Mouse (Mus musculus) MEL (cell line): ENCODE measurements around the gene Erbin. TPM values are rescaled to one million over a fixed set of nuclear protein-coding genes. Genes with fewer than 3 reads are reported as not detected.

ENCODE experiments used
- DNase-seq: peaks from one replicate; pipeline ENCODE4 v3.0.0; 2011; ENCODE audit warnings: low read depth, low spot score
- H3K27ac ChIP-seq: 2 replicates; pipeline ENCODE4 v1.5.1; 2012; ENCODE audit warnings: low read depth, mild to moderate bottlenecking, control low read depth, low read length, moderate library complexity; ENCODE audit not compliant: control insufficient read depth
- H3K27me3 ChIP-seq, 2 experiments: fragments of 150-350 bp in 1 of 2; sonication (generic) in 1 of 2; 2 replicates each; pipeline ENCODE4 v1.6.1; 2012; ENCODE audit warnings: low read length in 2 of 2, mild to moderate bottlenecking in 2 of 2, improper control_type of control experiment in 1 of 2, moderate library complexity in 1 of 2; ENCODE audit not compliant: insufficient read depth in 2 of 2, control insufficient read depth in 1 of 2
- H3K36me3 ChIP-seq, 2 experiments: 2 replicates each; pipeline ENCODE4 v1.6.1; 2012 to 2014; ENCODE audit warnings: low read length in 2 of 2, improper control_type of control experiment in 1 of 2, inconsistent platforms in 1 of 2, mild to moderate bottlenecking in 1 of 2; ENCODE audit not compliant: insufficient read depth in 2 of 2, control insufficient read depth in 1 of 2
- H3K4me1 ChIP-seq, 2 experiments: fragments of 150-350 bp in 1 of 2; sonication (generic) in 1 of 2; 2 replicates each; pipeline ENCODE4 v1.6.1; 2012; ENCODE audit warnings: low read length in 2 of 2, improper control_type of control experiment in 1 of 2, mild to moderate bottlenecking in 1 of 2; ENCODE audit not compliant: insufficient read depth in 2 of 2, control insufficient read depth in 1 of 2
- H3K4me3 ChIP-seq, 2 experiments: fragments of 150-350 bp in 1 of 2; sonication (generic) in 1 of 2; 2 replicates each; pipeline ENCODE4 v1.5.1; 2012; ENCODE audit warnings: low read depth in 2 of 2, low read length in 2 of 2, mild to moderate bottlenecking in 2 of 2, moderate library complexity in 2 of 2, control low read depth in 1 of 2, improper control_type of control experiment in 1 of 2; ENCODE audit not compliant: control insufficient read depth in 1 of 2, insufficient read depth in 1 of 2
- H3K79me2 ChIP-seq: 2 replicates; pipeline ENCODE4 v1.6.1; 2012; ENCODE audit warnings: mild to moderate bottlenecking, low read length, moderate library complexity; ENCODE audit not compliant: control insufficient read depth, poor library complexity, insufficient read depth
- H3K9ac ChIP-seq: 2 replicates; pipeline ENCODE4 v1.6.1; 2012; ENCODE audit warnings: low read depth, mild to moderate bottlenecking, control low read depth, low read length, moderate library complexity; ENCODE audit not compliant: control insufficient read depth, poor library complexity, severe bottlenecking
- H3K9me3 ChIP-seq: fragments of 150-350 bp; sonication (generic); replicated peaks from 2 replicates; pipeline ENCODE4 v1.6.1; 2012; ENCODE audit warnings: mild to moderate bottlenecking, low read length, improper control_type of control experiment, moderate library complexity; ENCODE audit not compliant: insufficient read depth
- BHLHE40 ChIP-seq: IDR thresholded peaks from 2 replicates; pipeline ENCODE4 v1.6.1; 2012; ENCODE audit warnings: low read depth, mild to moderate bottlenecking, inconsistent platforms, low read length, improper control_type of control experiment, borderline replicate concordance
- CHD1 ChIP-seq: IDR thresholded peaks from 2 replicates; pipeline ENCODE4 v1.6.1; 2012; ENCODE audit warnings: low read depth, mild to moderate bottlenecking, inconsistent platforms, low read length, improper control_type of control experiment
- CHD2 ChIP-seq: IDR thresholded peaks from 2 replicates; pipeline ENCODE4 v1.6.1; 2011; ENCODE audit warnings: low read length, improper control_type of control experiment
- ELF1 ChIP-seq: IDR thresholded peaks from 2 replicates; pipeline ENCODE4 v1.6.1; 2014; ENCODE audit warnings: low read depth, mild to moderate bottlenecking, inconsistent platforms, low read length, improper control_type of control experiment, moderate library complexity
- EP300 ChIP-seq, 2 experiments: IDR thresholded peaks; 2 replicates each; pipeline ENCODE4 v1.6.1; 2011; ENCODE audit warnings: improper control_type of control experiment in 2 of 2, low read length in 2 of 2, low read depth in 1 of 2, mild to moderate bottlenecking in 1 of 2
- MAX ChIP-seq: IDR thresholded peaks from 2 replicates; pipeline ENCODE4 v1.6.1; 2011; ENCODE audit warnings: low read length, improper control_type of control experiment
- NRF1 ChIP-seq: IDR thresholded peaks from 2 replicates; pipeline ENCODE4 v1.6.1; 2014; ENCODE audit warnings: low read depth, mild to moderate bottlenecking, inconsistent platforms, low read length, improper control_type of control experiment, moderate library complexity; ENCODE audit not compliant: poor library complexity, insufficient read depth, severe bottlenecking
- RAD21 ChIP-seq: IDR thresholded peaks from 2 replicates; pipeline ENCODE4 v1.6.1; 2011; ENCODE audit warnings: mild to moderate bottlenecking, low read depth, low read length, improper control_type of control experiment
- SIN3A ChIP-seq: IDR thresholded peaks from 2 replicates; pipeline ENCODE4 v1.6.1; 2012; ENCODE audit warnings: low read length, improper control_type of control experiment, inconsistent platforms
- TAL1 ChIP-seq: IDR thresholded peaks from 2 replicates; pipeline ENCODE4 v1.6.1; 2012; ENCODE audit warnings: mild to moderate bottlenecking, inconsistent platforms, low read length, moderate library complexity, mixed read lengths
- TBP ChIP-seq: IDR thresholded peaks from 2 replicates; pipeline ENCODE4 v1.8.0; 2011; ENCODE audit warnings: low read depth, low read length, improper control_type of control experiment
- UBTF ChIP-seq: IDR thresholded peaks from 2 replicates; pipeline ENCODE4 v1.6.1; 2012; ENCODE audit warnings: low read depth, mild to moderate bottlenecking, inconsistent platforms, low read length, improper control_type of control experiment, moderate library complexity, borderline replicate concordance; ENCODE audit not compliant: insufficient read depth
- USF2 ChIP-seq, 2 experiments: IDR thresholded peaks; 2 replicates each; pipeline ENCODE4 v1.6.1; 2011 to 2012; ENCODE audit warnings: improper control_type of control experiment in 2 of 2, low read length in 2 of 2, borderline replicate concordance in 1 of 2, inconsistent platforms in 1 of 2, low read depth in 1 of 2, mild to moderate bottlenecking in 1 of 2; ENCODE audit not compliant: insufficient read depth in 1 of 2
- ZC3H11A ChIP-seq: IDR thresholded peaks from 2 replicates; pipeline ENCODE4 v1.6.1; 2012; ENCODE audit warnings: low read depth, mild to moderate bottlenecking, inconsistent platforms, low read length, improper control_type of control experiment
- ZKSCAN1 ChIP-seq: IDR thresholded peaks from 2 replicates; pipeline ENCODE4 v1.6.1; 2012; ENCODE audit warnings: low read depth, mild to moderate bottlenecking, inconsistent platforms, low read length, improper control_type of control experiment, moderate library complexity
- ZMIZ1 ChIP-seq: IDR thresholded peaks from 2 replicates; pipeline ENCODE4 v1.6.1; 2012; ENCODE audit warnings: low read depth, mild to moderate bottlenecking, inconsistent platforms, low read length, improper control_type of control experiment, moderate library complexity
- polyA plus RNA-seq, 2 experiments: library from polyadenylated mRNA; stranded (reverse) in 1 of 2; unstranded in 1 of 2; fragments of >175 nt in 1 of 2; fragments of >200 nt in 1 of 2; gene quantifications; 2 replicates each; pipeline versions ENCODE4 v1.2.1 to v1.2.4; 2012; ENCODE audit warnings: low replicate concordance in 2 of 2, low read depth in 1 of 2; ENCODE audit not compliant: insufficient read length in 2 of 2, insufficient read depth in 1 of 2, missing spikeins in 1 of 2
- total RNA-seq: library from RNA; depleted of rRNA; stranded (reverse); fragments of 300-350 nt; gene quantifications from 2 replicates; pipeline ENCODE4 v1.2.3, GENCODE M21; 2012

Erbin gene
- total and polyA plus RNA-seq, 3 experiments: 15.2 to 18.6 TPM; not detected in 1

GRCm38 (mm10) chr13:103838619-103839018, 81.7 kb downstream of the Erbin start:
- no peak for TF ChIP-seq CHD2
- no peak for TF ChIP-seq BHLHE40
- no peak for TF ChIP-seq TAL1
- no peak for TF ChIP-seq USF2 (IDR thresholded peaks at IDR 0.05; ENCODE audit: borderline replicate concordance in 1 of 2, insufficient read depth in 1 of 2, low read depth in 1 of 2, low read length in 2 of 2)
- TF ChIP-seq RAD21: no peak
- TF ChIP-seq TBP: no peak
- no peak for TF ChIP-seq ZC3H11A
- no peak for TF ChIP-seq CHD1
- no peak for TF ChIP-seq ZKSCAN1
- TF ChIP-seq, all 39 proteins: peak for 0
- Histone ChIP-seq H3K27ac (no peak overlapping the region), H3K4me1 (peaks cover 2 to 13% of the 10 kb centered on the region in 2 experiments; a peak in 2 of 4 replicates), H3K79me2 (no peaks in the 10 kb centered on the region), H3K9ac (no peak overlapping the region), H3K36me3 (peaks cover 21% of the 10 kb centered on the region in 2 experiments), H3K9me3 (no peaks in the 10 kb centered on the region), H3K27me3 (no peaks in the 10 kb centered on the region), H3K4me3 (no peak overlapping the region)
- DNase-seq: no peak

DNA sequence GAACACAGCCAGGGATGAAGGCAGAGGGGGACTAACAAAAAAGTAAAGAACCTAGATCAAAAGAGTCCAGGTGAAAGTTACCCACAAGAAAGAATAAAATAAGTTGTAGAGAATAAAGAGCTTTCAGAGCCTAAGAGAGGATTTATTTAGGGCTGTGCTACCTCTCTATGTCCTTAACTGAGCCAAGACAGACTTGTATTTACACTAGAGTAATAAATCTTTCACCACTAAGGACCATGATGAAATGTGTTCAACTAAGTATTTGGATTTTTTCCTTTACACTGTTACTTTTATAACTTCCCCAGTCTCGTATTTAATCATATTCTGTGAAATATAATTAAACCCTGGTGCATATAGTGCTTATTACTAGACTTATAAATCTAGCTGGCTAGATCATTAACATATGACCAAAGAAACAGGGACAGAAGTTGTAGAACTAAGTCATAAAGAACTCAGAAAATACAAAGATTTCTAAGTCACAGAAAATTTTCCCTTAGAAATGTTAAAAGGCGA, 90.6 kb downstream of the Erbin start:
- Histone ChIP-seq H3K27ac (no peak overlapping the region), H3K4me1 (peaks cover 6 to 14% of the 10 kb centered on the region in 2 experiments; a peak in 3 of 4 replicates), H3K79me2 (no peaks in the 10 kb centered on the region), H3K36me3 (peaks cover 2 to 8% of the 10 kb centered on the region in 2 experiments; a peak in 3 of 4 replicates), H3K27me3 (no peaks in the 10 kb centered on the region), H3K9ac (no peak overlapping the region), H3K9me3 (no peaks in the 10 kb centered on the region), H3K4me3 (no peak overlapping the region)
- TF ChIP-seq ZMIZ1: no peak
- no peak for TF ChIP-seq BHLHE40
- no peak for TF ChIP-seq RAD21
- no peak for TF ChIP-seq NRF1
- no peak for TF ChIP-seq CHD1
- TF ChIP-seq SIN3A: no peak
- TF ChIP-seq ELF1: no peak
- no peak for TF ChIP-seq EP300 (IDR thresholded peaks at IDR 0.05; ENCODE audit: low read depth in 1 of 2, low read length in 2 of 2)
- no peak for TF ChIP-seq ZKSCAN1
- TF ChIP-seq MAX: no peak
- no peak for TF ChIP-seq UBTF
- no peak for DNase-seq
